8 mouse cellular contexts compared by ENCODE assay signal in the genomic region with DNA sequence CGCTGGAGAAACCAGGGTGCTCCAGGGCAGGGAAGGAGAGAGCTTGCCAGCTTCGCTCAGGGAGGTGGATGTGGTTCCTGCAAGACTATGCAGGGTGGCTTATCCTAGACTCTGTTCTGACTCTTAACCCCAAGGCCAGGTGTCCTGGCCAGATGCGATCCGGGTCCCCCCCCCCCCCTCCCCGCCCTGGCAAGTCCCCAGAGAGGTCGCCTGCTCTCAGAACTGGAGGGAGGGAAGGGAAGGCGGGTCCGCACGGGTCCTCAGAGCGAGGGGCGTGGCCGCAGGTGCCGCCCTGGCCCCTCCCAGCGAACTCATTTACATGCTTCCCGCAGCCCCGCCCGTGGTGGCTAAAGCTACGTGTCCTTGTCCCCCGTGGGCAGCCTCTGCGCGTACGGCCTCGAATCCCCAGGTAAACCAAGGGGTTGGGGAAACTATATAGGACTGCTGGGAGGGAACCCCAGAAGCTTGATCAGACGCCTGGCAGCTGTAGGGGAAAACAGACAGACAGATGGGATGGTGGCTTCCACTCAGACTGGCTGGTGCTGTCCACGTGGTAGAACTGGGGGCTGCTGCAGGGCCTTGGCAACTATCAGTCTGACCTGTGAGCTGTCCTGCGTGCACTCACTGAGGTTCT. TPM values are rescaled to one million over a fixed set of nuclear protein-coding genes. Genes with fewer than 3 reads are reported as not detected.
DNase-seq lines count a peak whose midpoint lies in the region; ATAC-seq lines count a peak whose summit lies in the region.

A gene (plus strand): TSS at position 337 of the 634 bp plus-strand sequence.

- H3K9ac ChIP-seq in forebrain, embryonic 12.5 days: peak within 1 kb of the TSS; percentile 43; the same call in 1 of the 2 replicates
- peak within 1 kb of the TSS; percentile 39; the same call in 1 of the 2 replicates for H3K9ac ChIP-seq in intestine, embryonic 15.5 days
- no peak within 1 kb of the TSS for H3K9ac ChIP-seq in liver, embryonic 15.5 days
- 0 out of 2 replicates have a peak within 1 kb of the TSS, but pooled peaks have one; percentile 17 for H3K9ac ChIP-seq in neural tube, embryonic 12.5 days

- H3K4me1 ChIP-seq in forebrain, embryonic 12.5 days: peaks cover 16% of the 10 kb centered on the region
- H3K4me1 ChIP-seq in intestine, embryonic 15.5 days (replicated peaks): peaks cover 12% of the 10 kb centered on the region
- H3K4me1 ChIP-seq in liver, embryonic 15.5 days (replicated peaks): peaks cover 20% of the 10 kb centered on the region
- peaks cover 19% of the 10 kb centered on the region for H3K4me1 ChIP-seq in neural tube, embryonic 12.5 days

- peaks cover 7% of the 10 kb centered on the region for H3K36me3 ChIP-seq in forebrain, embryonic 12.5 days (replicated peaks)
- H3K36me3 ChIP-seq in intestine, embryonic 15.5 days: peaks cover 4% of the 10 kb centered on the region
- peaks cover 12% of the 10 kb centered on the region for H3K36me3 ChIP-seq in liver, embryonic 15.5 days (replicated peaks)
- H3K36me3 ChIP-seq in neural tube, embryonic 12.5 days: peaks cover 14% of the 10 kb centered on the region

- no peaks in the 10 kb centered on the region for H3K9me3 ChIP-seq in forebrain, embryonic 12.5 days
- H3K9me3 ChIP-seq in intestine, embryonic 15.5 days: no peaks in the 10 kb centered on the region
- no peaks in the 10 kb centered on the region for H3K9me3 ChIP-seq in liver, embryonic 15.5 days (replicated peaks)
- H3K9me3 ChIP-seq in neural tube, embryonic 12.5 days: no peaks in the 10 kb centered on the region

- H3K4me3 ChIP-seq in forebrain, embryonic 12.5 days (replicated peaks): peak within 1 kb of the TSS; percentile 14
- H3K4me3 ChIP-seq in intestine, embryonic 15.5 days (replicated peaks): peak within 1 kb of the TSS; percentile 29
- H3K4me3 ChIP-seq in liver, embryonic 15.5 days (replicated peaks): peak within 1 kb of the TSS; percentile 45
- no peak within 1 kb of the TSS for H3K4me3 ChIP-seq in neural tube, embryonic 12.5 days

- 5% methylated on average over 21 of the region's 26 CpGs for WGBS in forebrain, embryonic 12.5 days
- 2% methylated on average over 25 of the region's 26 CpGs for WGBS in intestine, embryonic 15.5 days
- 5% methylated on average over 24 of the region's 26 CpGs for WGBS in liver, embryonic 15.5 days (ENCODE audit: insufficient replicate concordance)
- WGBS in neural tube, embryonic 12.5 days: 4% methylated on average over 25 of the region's 26 CpGs

- peak; percentile 55 for ATAC-seq in forebrain, embryonic 12.5 days (ENCODE audit: low FRiP score)
- ATAC-seq in intestine, embryonic 15.5 days: peak; percentile 87
- peak; percentile 74 for ATAC-seq in liver, embryonic 15.5 days (ENCODE audit: insufficient read depth)
- peak; percentile 38 for ATAC-seq in neural tube, embryonic 12.5 days (ENCODE audit: low FRiP score, low read depth)

- H3K4me2 ChIP-seq in forebrain, embryonic 12.5 days: peak within 1 kb of the TSS; percentile 51
- peak within 1 kb of the TSS; percentile 70 for H3K4me2 ChIP-seq in intestine, embryonic 15.5 days (replicated peaks)
- peak within 1 kb of the TSS; percentile 63 for H3K4me2 ChIP-seq in liver, embryonic 15.5 days
- peak within 1 kb of the TSS; percentile 58 for H3K4me2 ChIP-seq in neural tube, embryonic 12.5 days (replicated peaks)

- peak; percentile 62 for DNase-seq in CD4-positive, CD25-positive, alpha-beta regulatory T cell, adult 2 months (ENCODE audit: low read depth, low spot score)
- peak; percentile 80 for DNase-seq in adrenal gland, adult 2 months
- DNase-seq in thymus, postnatal 25 days: peak; percentile 74
- DNase-seq in frontal cortex, postnatal 25 days (ENCODE audit: low spot score in 2 of 2): no peak

- no peak within 1 kb of the TSS for H3K27ac ChIP-seq in forebrain, embryonic 12.5 days
- H3K27ac ChIP-seq in intestine, embryonic 15.5 days: no peak within 1 kb of the TSS
- no peak within 1 kb of the TSS for H3K27ac ChIP-seq in liver, embryonic 15.5 days (replicated peaks)
- H3K27ac ChIP-seq in neural tube, embryonic 12.5 days: no peak within 1 kb of the TSS

- H3K27me3 ChIP-seq in forebrain, embryonic 12.5 days: peaks cover 6% of the 10 kb centered on the region; the same call in 1 of the 2 replicates
- H3K27me3 ChIP-seq in intestine, embryonic 15.5 days (replicated peaks): no peaks in the 10 kb centered on the region
- H3K27me3 ChIP-seq in liver, embryonic 15.5 days: no peaks in the 10 kb centered on the region
- no peaks in the 10 kb centered on the region for H3K27me3 ChIP-seq in neural tube, embryonic 12.5 days (replicated peaks)

RNA-seq across cellular contexts. Expression of the gene that starts here (rescaled TPM):
- total RNA-seq in adrenal gland, adult 2 months (2021): 1 to 10 TPM in 1 of 2 experiments, under 1 TPM in 1; 0.49 to 1.0 TPM
- 0.69 and 0.88 TPM in 2 replicates for polyA plus RNA-seq in adrenal gland, adult 2 months (2012; rRNA removed)
- polyA plus RNA-seq in forebrain, embryonic 12.5 days (2016; fragmentation: Nextera tagmentation; extraction: Ambion mirVana): 0.09 and 0.13 TPM in 2 replicates
- 7.6 and 15.3 TPM in 2 replicates for polyA plus RNA-seq in intestine, embryonic 15.5 days (2015; fragmentation: Nextera tagmentation; extraction: Ambion mirVana)
- 0.56 and 1.3 TPM in 2 replicates for polyA plus RNA-seq in liver, embryonic 15.5 days (2015; fragmentation: Nextera tagmentation; extraction: Ambion mirVana)
- 0.08 and 0.23 TPM in 2 replicates for polyA plus RNA-seq in neural tube, embryonic 12.5 days (2016; fragmentation: Nextera tagmentation; extraction: Ambion mirVana)

Comparison
In these comparisons a context has a peak if more than half of its experiments do, and no peak if none do; other contexts are left out.
1. Peak in ATAC-seq, H3K4me3 ChIP-seq, H3K9ac ChIP-seq and H3K4me2 ChIP-seq in forebrain, embryonic 12.5 days; RNA of the gene not detected or under 1 TPM.
2. Peak in ATAC-seq, H3K9ac ChIP-seq and H3K4me2 ChIP-seq in neural tube, embryonic 12.5 days; RNA of the gene not detected or under 1 TPM.
3. DNase-seq: peak in CD4-positive, CD25-positive, alpha-beta regulatory T cell, adult 2 months (single experiment), adrenal gland, adult 2 months (single experiment) and thymus, postnatal 25 days (single experiment); none in frontal cortex, postnatal 25 days (0 of 2).
4. Peak in every context shown above with its lines, with median percentiles within 50 percentile points of each other: ATAC-seq and H3K4me2 ChIP-seq.